Mouse (Mus musculus) limb, embryonic 15.5 days (tissue): ENCODE results near the gene Olfr921. TPM values are rescaled to one million over a fixed set of nuclear protein-coding genes. Genes with fewer than 3 reads are reported as not detected.

ENCODE experiments used
- polyA plus RNA-seq: library from polyadenylated mRNA; unstranded; fragments of >200 nt; fragmentation: Nextera tagmentation; extraction: Ambion mirVana; gene quantifications from 2 replicates; pipeline ENCODE4 v1.2.1, GENCODE M21; 2015

Gene Olfr921
- polyA plus RNA-seq, 1 experiment from 2014 or later: not detected

Other genes starting within 250 kb of the Olfr921 start
- gene Olfr910, start 235.2 kb upstream of the Olfr921 start, polyA plus RNA-seq: not detected in 2 replicates
- gene Olfr912, start 192.9 kb upstream of the Olfr921 start, polyA plus RNA-seq: not detected in 2 replicates
- not detected in 2 replicates for gene Olfr913, start 180.3 kb upstream of the Olfr921 start, polyA plus RNA-seq
- not detected in 2 replicates for gene Olfr914, start 168.0 kb upstream of the Olfr921 start, polyA plus RNA-seq
- gene Olfr916, start 113.2 kb upstream of the Olfr921 start, polyA plus RNA-seq: not detected in 2 replicates
- gene Olfr917, start 107.2 kb upstream of the Olfr921 start, polyA plus RNA-seq: not detected in 2 replicates
- not detected in 2 replicates for gene Olfr918, start 98.5 kb upstream of the Olfr921 start, polyA plus RNA-seq
- gene Olfr919, start 69.4 kb upstream of the Olfr921 start, polyA plus RNA-seq: not detected in 2 replicates
- gene Vwa5a, start 54.8 kb upstream of the Olfr921 start, polyA plus RNA-seq: 29.6 and 31.1 TPM in 2 replicates
- gene Olfr920, start 20.8 kb upstream of the Olfr921 start, polyA plus RNA-seq: 0.05 TPM in 2 replicates
- not detected in 2 replicates for gene Olfr922, start 41.5 kb downstream of the Olfr921 start, polyA plus RNA-seq
- not detected in 2 replicates for gene Olfr923, start 53.5 kb downstream of the Olfr921 start, polyA plus RNA-seq
- not detected in 2 replicates for gene Olfr924, start 71.4 kb downstream of the Olfr921 start, polyA plus RNA-seq
- gene Olfr26, start 82.0 kb downstream of the Olfr921 start, polyA plus RNA-seq: not detected in 2 replicates
- gene Olfr926, start 104.1 kb downstream of the Olfr921 start, polyA plus RNA-seq: not detected in 2 replicates
- gene Olfr930, start 156.7 kb downstream of the Olfr921 start, polyA plus RNA-seq: not detected in 2 replicates
- not detected in 2 replicates for gene Olfr933, start 199.2 kb downstream of the Olfr921 start, polyA plus RNA-seq
- gene Olfr934, start 215.2 kb downstream of the Olfr921 start, polyA plus RNA-seq: not detected in 2 replicates
- gene Olfr935, start 226.6 kb downstream of the Olfr921 start, polyA plus RNA-seq: not detected in 2 replicates